Mouse (Mus musculus) gonadal fat pad, adult 2 months (tissue): Measurements from ENCODE around the gene Eral1. TPM values are rescaled to one million over a fixed set of nuclear protein-coding genes. Genes with fewer than 3 reads are reported as not detected.
A peak's percentile ranks its signal among the peaks of the same experiment; 100 is the strongest.

ENCODE experiments used
- DNase-seq: peaks from one replicate; pipeline ENCODE4 v3.0.0-alpha.2; 2012; ENCODE audit warnings: low read depth
- polyA plus RNA-seq: library from polyadenylated mRNA; depleted of rRNA; stranded (reverse); fragments of >200 nt; gene quantifications from 2 replicates; pipeline ENCODE4 v1.2.3, GENCODE M21; 2012; rRNA removed

Eral1 gene
- 26.2 and 33.1 TPM in 2 replicates for polyA plus RNA-seq

DNA sequence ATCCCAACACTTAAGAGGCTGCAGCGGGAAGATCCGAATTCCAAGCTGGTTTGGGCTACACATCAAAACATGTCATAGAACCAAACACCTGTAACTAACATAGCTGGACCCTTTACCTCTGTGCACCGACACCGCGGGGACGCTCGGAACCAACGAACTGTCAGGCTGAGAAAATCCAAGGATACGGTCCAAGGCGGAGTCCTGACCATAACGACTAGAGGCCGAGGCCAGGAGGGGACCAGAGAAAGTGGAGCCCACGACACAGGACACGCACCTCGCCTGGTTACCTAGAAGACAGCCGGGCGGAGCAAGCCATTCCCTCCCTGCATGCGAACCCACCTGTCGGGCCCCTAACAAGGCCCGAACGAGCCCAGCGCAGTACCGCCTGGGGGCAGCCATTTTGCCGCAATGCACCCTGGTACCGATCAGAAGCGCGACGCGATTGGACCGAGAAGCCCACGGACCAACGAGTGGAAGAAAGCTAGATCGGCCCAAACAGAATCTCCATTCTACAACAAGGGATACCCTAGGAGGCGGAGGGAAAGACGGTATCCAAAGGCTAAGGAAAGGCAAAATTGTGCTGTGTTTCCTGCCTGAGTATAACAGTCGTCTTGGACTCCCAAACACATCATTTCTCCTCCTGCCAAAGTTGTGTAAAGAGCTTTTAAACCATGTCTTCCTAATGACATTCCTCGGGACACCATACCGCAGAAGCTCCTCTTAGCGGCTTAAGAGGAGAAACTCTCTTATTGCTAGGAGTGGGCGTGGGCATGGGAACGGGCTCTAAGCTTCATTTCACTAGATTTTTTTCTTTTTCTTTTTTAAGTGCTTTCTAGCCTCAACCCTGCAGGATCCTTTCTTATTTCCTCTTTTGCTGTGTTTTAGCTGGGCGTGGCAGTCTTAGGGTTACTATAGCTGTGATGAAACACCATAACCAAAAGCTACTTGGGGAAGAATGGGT lies at the start of gene Eral1:
Eral1 (minus strand) TSS at position 423 of the 961 bp plus-strand sequence.
- peak; percentile 61 for DNase-seq

DNA sequence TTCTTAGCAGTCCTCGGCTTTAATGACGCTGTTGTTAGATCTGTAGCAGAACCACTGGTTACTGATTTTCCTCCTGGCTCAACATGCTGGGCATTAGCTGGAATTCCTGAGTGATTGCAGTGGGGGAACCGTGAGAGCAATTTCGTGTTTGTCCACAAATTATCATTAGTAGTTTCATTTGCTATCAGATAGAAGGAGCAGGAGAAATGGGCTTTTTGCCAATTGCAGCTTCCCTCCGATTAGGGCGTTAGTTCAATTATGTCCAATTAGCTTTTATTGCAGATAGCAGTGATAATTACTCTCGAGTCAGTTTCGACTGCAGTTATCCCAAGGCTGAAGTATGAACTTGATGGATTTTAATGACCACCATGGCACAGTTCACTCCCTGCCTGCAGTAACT lies 49.3 kb upstream of the Eral1 start:
- DNase-seq, result no peak

DNA sequence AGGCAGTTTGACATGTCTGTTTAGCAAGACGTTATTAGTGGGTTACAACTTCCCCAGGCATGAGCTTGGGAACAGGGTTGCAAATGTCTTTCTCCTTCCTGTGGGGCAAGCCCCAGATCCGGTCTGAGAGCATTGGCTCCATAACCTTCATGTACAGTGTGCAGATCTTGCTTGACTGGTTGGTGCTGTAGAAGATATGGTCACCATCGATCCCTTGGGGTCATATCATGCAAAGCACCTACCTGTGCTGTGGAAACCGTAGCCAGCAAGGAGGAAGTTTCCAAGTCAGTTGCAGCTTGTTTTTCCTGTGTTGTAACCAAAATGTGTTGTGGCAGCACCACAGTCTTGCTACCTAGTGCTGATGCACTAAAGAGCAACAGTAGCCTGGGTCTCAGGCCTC lies 46.6 kb upstream of the Eral1 start:
- DNase-seq, result peak; percentile 73

DNA sequence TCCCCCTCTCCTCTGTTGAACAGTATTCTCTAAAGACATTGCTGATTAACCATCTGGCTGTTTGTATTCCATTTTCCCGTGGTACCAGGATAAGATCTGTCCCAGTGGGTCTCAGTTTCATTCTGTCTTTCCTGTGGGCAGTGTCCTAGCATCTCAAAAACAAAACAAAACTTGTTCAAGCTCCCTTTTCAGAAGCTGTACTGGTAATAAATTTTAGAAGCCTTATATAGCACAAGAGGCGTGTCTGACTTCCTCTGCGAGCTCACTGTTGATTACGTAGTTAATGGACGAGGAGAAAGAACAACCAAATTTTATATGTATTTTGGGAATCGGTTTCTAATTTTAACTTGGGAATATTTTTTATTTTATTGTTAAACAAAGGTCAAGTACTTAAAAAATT lies 45.5 kb upstream of the Eral1 start:
- no peak for DNase-seq

DNA sequence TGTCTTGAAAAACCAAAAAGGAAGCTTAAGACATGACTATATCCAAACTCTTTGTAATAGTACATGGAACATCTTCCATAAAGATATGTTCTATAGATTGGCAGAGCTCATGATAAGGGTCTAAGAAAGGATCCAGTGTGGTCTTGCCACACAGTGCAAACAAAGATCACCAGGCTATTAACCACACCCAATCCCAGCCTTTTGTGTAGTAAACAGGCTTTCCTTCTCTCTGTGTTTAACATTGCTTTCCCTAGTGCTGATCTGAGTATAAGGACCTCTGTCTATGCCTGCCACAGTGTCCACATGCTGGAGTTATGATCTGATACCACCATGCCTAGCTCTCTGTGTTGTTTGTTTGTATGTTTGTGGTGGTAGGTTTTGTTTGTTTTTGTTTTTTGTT lies 43.6 kb upstream of the Eral1 start:
- DNase-seq, result no peak

DNA sequence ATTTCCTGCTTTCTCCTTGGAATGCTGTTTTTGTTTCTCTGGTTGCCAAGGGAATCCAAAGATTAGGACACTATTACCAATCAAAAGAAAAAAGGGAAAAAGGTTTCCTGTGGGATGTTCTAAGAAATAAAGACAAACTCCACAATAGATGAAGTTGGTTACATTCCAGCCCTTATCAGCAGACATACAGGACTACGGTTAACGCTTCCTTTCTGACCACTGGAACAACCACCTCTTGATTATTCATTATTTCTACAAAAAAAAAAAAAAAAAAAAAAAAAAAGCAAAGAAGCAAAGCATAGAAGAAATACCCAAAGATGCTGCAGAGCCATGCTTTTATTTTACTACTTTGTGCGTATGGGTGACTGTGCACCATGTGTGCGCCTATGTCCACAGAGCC lies 42.6 kb upstream of the Eral1 start:
- DNase-seq, result no peak

DNA sequence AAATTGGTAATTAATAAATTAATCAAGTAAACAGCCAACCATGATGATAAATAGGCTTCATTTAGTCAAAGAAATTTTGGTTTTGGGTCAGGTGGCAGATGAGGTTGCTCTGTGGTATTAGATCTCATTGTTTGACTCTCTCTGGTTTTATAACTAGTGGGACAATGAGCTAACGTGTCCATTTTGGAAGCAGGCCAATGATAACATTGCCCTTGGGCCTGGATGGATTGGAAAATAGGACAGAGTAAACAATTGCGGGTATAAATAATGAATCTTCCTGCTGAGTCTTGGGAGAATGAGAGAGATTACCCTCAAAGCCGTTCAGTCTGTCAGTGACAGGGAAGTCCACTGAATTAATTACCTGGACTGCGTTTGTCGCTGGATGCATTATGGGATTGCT lies 41.0 kb upstream of the Eral1 start:
- DNase-seq, result no peak

DNA sequence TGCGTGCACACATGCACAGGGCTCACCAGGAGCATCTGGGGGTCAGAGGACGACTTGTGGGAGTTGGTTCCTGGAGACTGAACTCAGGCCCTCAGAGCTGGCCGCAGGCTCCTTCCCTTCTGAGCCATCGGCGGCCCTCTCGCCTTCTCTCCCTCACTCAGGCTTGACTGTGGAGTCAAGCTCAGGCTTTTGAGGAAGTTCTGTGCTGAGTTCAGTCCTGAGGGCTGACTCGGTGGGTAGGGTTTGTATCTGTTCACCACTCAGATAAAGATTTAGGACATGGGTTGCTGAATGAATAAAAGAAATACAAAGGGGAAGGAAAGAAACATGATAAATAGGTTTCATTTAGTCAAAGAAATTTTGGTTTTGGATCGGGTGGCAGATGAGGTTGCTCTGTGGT lies 39.7 kb upstream of the Eral1 start:
- DNase-seq, result no peak

DNA sequence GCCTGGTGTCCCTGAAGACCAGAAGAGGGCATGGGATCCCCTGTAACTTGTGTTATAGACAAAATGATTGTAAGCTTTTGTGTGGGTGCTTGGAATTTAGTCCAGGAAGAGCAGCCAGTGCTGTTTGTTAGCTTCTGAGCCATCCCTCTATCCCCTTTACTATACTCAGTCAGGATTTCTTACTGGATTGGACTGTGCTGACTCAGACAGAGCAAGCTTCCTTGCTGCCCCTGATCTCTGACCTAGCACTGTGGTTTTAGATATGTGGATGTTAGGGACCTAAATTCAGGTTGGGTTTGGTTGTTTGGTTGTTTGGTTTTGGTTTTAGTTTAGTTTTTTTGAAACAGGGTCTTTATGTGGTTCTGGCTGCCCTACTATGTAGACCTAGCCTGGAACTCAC lies 38.3 kb upstream of the Eral1 start:
- no peak for DNase-seq

DNA sequence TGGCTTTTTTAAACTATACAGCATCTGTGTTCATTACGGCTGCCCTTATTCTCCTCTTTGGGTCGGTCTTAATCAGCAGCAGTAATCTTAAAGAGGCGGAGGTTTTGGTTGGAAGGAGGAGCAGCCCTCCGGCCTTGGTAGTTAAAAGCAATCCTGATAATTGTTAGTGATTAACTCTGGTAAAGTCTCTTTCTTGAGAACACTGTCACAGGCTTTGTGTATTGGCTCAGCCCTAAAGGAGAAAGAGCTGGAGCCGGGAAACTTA lies 35.9 kb upstream of the Eral1 start:
- DNase-seq, result no peak

DNA sequence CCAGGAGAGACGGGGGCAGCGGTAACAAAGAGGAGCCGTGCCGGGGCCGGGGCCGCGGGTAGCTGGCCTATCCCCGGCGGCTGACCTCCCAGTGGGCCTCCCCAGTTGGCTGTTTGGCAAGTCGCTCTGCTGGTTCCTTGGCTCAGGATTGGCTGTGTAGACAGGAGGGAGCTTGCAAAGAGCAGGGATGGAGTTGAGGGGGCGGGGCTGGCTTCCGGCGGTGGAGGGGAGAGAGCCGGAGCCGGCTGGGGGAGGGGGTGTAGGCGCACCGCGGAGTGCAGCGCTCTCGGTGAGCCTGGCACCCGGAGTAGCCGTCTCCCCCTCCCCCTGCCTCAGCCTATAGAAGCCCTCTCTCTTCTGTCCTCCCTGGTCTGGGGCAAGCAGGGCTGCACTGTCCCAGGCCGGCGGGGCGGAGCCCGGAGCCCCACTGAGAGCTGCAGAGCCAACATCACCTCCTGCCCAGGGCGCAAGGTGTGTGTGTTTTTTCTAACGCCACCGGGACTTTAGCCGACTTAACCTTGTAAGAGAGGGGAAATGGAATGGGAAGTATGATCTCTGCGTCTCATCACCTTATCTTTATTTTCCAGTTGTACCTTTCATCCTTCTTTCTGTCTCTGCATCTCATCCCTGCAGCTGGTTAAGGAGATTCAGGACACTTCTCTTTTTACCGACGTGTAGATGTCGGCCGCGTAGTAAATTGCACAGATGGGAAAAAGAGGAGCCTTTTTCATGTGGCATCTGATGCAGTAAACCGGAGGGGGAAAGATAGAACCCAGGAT lies 35.4 kb upstream of the Eral1 start:
- DNase-seq, result no peak

DNA sequence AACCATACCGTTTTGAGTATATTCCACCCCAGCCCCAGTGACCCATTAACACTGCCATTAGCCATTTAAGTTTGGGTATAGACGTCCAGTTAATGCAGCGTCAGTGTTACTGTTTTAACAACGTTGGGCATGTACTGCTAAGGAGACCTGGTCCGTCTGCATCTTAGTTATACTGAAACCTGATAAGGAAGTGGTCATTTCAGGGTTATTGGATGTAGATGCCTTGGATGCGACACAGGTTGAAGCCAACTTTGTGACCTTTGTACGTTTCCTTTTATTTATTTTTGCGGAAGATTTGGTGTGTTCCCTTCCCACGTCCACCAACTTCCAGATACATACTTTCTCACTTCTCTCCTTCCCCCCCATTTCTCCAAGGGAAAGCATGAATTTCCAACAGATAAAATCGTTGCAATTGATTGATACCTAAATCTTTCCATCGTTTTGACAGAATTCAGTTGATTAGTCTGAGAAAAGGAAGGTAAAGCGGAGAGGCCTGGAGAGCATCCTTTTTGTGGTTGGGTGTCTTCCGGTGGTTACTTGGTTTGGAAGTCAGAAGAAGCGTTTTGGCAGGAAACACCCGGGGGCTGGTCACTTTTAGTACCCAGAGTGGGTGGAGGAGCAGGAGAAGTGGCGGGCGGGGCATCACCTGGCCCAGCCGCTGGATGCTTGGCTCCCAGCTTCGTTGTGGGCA lies 34.6 kb upstream of the Eral1 start:
- DNase-seq, result no peak

DNA sequence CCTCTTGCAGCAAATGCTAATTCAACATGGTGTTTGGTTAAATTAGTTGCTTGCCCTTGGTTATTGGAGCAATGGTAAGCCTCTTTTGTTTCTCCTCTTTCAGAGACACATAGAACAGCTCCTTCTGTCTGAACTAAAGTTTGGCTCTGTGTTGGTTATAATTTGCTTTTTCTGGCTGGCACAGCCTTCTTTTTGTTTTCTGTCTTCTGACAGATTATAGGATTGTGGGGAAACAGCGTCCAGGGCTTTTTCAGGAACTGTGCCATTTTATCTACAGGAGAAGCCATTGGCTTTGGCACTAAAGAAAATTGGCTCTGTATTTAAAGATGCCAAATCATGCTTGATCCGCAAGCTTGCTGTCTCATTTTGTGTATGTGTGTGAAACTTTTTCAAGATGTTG lies 33.4 kb upstream of the Eral1 start:
- no peak for DNase-seq

DNA sequence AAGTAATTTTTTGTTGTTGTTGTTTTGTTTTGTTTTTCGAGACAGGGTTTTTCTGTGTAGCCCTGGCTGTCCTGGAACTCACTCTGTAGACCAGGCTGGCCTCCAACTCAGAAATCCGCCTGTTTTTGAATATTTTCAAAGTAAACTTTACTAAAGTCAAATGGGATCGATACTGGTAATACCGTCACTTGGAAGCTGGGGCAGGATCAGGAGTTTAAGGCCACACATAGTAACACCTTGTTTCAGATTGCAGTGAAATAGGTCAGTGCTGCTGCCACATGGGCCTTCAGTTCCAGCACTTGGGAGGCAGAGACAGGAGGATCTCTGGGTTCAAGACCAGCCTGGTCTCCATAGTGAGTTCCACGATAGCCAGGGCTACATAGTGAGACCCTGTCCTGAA lies 24.3 kb upstream of the Eral1 start:
- DNase-seq, result no peak

DNA sequence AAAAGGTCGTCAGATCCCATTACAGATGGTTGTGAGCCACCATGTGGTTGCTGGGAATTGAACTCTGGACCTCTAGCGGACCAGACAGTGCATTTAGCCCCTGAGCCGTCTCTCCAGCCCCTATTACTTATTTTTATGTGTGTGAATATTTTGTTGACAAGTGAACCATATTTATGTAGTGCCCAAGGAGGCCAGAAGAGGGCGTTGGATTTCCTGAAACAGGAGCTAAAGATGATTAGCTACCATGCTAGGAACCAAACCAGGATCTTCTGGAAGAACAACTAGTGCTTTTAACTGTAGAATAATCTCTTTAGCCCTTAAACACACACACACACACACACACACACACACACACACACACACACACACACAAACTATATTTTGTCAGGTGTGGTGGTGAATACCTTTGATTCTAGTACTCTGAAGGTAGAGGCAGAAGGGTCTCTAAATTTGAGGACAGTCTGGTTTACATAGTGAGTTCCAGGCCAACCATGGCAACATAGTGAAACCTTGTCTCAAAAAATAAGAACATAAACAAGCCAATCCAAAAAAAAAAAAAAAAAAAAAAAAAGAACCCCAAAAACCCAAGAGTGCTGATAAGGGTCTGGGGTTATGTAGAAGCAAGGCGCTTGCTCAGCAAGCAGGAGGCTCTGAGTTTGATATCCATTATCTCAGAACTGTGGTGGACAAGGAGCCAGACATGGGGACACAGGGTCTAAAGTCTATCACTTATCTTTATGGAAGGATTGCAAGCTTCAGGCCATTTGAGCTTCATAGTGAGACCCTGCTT lies 23.0 kb upstream of the Eral1 start:
- no peak for DNase-seq

DNA sequence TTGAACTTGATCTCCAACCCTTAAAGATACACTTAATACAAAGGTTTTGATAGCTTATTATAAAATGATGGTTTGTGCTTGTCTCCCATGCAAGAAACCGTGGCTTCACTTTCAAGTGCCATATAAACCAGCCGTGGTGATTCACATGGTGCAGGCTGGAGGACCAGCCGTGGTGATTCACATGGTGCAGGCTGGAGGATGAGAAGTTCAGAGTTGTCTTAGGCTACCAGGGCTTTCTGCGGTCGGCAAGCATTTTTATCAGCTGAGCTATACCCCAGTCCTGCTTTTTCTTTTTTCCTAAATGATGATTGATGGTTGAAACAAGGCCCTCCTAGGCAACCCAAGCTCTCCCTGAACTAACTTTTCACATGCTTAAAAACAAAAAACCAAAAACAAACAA lies 22.0 kb upstream of the Eral1 start:
- no peak for DNase-seq

DNA sequence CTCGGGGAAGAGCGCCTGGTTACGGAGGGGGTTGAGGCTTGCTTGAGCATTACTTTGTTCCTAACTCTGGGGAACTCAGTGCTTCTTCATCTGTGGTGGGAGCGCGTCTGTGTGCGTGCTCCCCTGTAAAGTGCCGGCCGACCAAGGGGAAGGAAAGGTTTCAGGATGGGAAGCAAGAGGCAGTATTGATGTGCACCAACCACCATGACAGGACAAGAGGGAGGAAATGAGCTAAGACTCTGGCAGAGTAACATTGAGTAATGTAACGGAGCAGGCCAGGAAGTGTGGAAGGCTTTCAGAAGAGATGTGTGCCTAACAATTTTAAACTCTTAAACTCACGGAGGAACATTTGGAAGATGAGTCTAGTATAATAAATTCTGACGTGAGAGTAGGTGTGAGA lies 20.6 kb upstream of the Eral1 start:
- no peak for DNase-seq

DNA sequence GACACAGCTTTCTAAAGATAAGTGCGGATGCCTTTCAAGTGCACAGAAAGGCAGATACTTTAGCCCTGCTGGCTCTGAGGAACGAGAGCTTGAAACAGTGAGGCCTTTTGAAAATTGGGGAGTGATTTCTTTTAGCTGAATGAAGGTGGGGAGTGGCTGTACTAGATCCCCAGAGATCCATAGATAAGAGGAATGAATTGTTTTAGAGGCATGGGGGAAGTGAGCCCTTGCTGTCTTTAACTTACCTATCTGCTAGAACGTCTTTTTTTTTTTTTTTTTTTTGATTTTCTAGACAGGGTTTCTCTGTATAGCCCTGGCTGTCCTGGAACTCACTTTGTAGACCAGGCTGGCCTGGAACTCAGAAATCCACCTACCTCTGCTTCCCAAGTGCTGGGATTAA lies 16.9 kb upstream of the Eral1 start:
- no peak for DNase-seq

DNA sequence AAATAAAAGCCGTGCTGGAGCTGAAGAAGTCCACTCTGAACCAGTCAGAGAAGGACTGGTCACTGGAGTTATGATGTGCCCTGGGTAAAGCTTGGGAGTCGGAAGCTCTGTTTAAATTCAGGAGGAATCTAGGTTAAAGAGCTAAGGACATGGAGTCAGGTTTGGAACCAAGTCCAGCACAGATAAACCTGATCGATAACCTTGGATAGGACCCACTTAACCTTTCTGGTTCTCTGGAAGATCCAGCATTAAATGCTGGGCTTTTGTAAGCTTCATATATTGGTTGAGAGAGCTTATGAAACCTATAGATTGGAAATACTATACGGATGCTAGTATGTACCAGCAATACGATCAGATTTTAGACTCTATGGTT lies 14.9 kb upstream of the Eral1 start:
- no peak for DNase-seq

DNA sequence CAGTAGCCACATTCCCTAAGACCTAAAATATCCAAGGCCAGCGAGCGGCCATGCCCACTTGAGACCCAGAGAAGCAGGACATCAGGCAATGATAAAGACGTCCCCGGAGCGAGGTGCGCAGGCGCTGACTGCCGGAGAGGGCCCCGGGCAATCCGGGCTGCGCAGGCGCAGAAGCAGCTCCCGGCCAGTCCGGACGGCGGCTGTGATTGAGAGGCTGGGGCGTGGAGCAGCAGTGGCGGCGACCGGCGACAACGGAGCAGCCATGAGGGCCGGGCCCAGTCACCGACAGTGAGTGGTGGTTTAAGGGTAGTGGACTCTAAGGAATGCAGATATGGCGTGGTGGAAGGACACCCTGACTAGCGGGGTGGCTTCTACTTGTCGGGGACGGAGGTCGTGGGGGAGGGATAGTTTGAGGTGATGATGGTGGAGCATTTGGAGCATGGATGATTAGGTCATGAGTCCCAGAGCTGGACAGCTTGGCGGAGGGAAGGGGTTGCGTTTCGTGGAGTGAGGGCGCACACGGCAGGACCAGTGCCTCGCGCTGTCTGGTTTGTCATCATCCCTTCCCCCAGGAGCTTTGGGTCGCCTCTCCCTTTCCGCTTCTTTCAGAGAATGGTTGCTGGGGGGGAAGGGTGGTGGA lies 14.4 kb upstream of the Eral1 start, which contains the start of gene Fam222b:
Fam222b (plus strand) TSS at position 157 of the 640 bp plus-strand sequence.
- no peak for DNase-seq

DNA sequence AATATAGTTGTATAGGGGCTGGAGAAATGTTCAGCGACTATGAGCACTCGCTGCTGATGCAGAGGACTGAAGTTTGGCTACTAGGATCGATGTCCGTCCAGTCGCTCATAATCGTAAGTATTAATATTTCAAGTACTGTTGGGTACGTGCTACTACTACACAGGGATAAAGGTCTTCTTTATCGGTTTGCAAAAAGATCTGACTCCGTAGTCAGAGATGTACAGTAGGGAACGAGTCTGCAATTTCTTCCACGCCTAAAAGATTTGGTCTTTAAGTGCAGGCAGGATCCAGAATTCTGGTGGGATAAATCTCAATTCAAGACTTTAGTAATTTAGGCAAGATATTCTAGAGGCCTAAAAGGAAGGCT lies 13.9 kb upstream of the Eral1 start:
- DNase-seq, result no peak
